Mouse (Mus musculus): ENCODE data around the gene Vapa.

DNA sequence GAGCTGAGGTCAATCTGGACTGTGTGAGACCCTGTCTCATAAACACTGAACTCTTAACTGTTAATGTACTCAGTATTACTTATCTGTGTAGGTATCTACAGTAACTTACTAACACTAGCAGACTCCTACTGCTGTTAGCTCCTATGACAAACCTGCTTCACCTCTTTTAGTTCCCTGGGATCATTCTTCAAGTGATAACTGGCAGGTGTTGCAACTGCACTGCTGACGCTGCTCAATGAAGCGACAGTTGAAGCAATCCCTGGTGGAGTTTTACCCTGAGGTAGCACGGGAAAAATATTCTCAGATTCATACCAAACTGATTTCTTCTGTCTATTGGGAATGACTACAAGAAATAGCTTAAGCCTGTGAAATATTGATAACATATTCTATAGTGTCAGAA, 26.5 kb downstream of the Vapa start:
- TF ChIP-seq POLR2A (IDR thresholded peaks at IDR 0.05; ENCODE audit: low read depth, low read length) (no peak), CTCF (IDR thresholded peaks at IDR 0.05; ENCODE audit: extremely low read depth, insufficient read length, insufficient replicate concordance, low read depth, low read length) (no peak)

Data from small intestine, adult 2 months (tissue).